Mouse (Mus musculus): ENCODE data around the gene Eif4g1.

GRCm38 (mm10) chr16:20715566-20715965 is 47.5 kb downstream of the Eif4g1 start:
- TF ChIP-seq POLR2A (IDR thresholded peaks at IDR 0.05; ENCODE audit: insufficient read length, low read depth) = no peak
- TF ChIP-seq POLR2AphosphoS2 (IDR thresholded peaks at IDR 0.05; ENCODE audit: insufficient read length, low read depth) = no peak
- no peak for TF ChIP-seq MAX (IDR thresholded peaks at IDR 0.05; ENCODE audit: low read depth)
- TF ChIP-seq USF1 (IDR thresholded peaks at IDR 0.05; ENCODE audit: low read depth) = no peak
- TF ChIP-seq MYOG (IDR thresholded peaks at IDR 0.05; ENCODE audit: control insufficient read depth in 1 of 3, insufficient read depth in 1 of 3, insufficient read length in 2 of 3, low read depth in 2 of 3) = no peak
- TF ChIP-seq MYOD1 (IDR thresholded peaks at IDR 0.05; ENCODE audit: control insufficient read depth in 1 of 3, insufficient read length in 2 of 3, low read depth in 2 of 3) = no peak
- no peak for TF ChIP-seq TCF12 (IDR thresholded peaks at IDR 0.05; ENCODE audit: insufficient read depth, poor library complexity, severe bottlenecking)
- TF ChIP-seq CEBPB (IDR thresholded peaks at IDR 0.05; ENCODE audit: insufficient read depth, poor library complexity, severe bottlenecking) = no peak

Data from myocyte (in vitro differentiated cells).